Mouse (Mus musculus): Measurements from ENCODE around the gene Atxn7l3b. TPM values are rescaled to one million over a fixed set of nuclear protein-coding genes. Genes with fewer than 3 reads are reported as not detected.
A peak's percentile ranks its signal among the peaks of the same experiment; 100 is the strongest.
"Not testable (repeated sequence)": the region's sequence is repeated elsewhere in the genome, so short reads cannot be mapped to it uniquely, and the experiment has no call there.

Gene Atxn7l3b
- 211 and 216 TPM in 2 replicates for polyA plus RNA-seq (2015; fragmentation: Nextera tagmentation; extraction: Ambion mirVana)

DNA sequence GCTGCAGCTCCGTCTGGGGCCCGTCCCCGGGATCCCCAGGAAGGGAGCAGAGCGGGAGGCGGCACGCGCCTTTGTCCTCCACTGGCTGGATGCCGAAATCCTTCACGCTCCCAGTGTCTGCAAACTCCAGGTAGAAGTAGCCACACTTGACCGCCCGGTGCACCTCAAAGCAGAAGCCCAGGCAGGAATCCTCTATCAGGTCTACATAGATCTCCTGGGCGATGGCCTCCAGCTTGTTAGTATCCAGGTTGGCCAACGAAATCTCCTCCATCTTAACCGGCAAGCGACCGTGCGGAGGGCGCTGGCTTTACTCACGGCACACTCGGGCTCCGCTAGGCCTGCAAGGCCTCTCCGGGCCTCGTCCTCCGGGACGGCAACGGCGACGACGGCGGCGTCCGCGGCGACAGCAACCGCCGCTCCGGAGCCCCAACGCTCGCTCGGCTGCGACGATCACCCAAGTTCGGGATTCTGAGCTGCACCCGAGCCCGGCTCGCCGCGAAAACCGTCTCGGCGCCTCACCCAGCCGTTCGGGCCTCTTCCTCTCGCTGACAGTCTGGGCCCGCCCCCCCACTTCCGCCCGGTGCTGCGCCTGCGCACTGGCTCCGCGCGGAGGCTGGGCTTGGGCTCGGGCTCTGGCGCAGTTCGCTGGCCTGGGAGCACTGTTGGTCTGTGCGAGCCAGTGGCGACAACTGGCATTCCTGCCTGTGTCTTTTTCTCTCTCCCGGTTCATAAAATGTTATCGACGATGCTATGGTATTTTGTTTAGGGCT is at the start of gene Atxn7l3b:
Atxn7l3b (minus strand) TSS at position 550 of the 770 bp plus-strand sequence.
- Histone ChIP-seq H3K4me1 (peaks cover 24% of the 10 kb centered on the region), H3K36me3 (peaks cover 36% of the 10 kb centered on the region), H3K4me2 (peak within 1 kb of the TSS; percentile 73), H3K9ac (peak within 1 kb of the TSS; percentile 95), H3K27me3 (no peaks in the 10 kb centered on the region), H3K27ac (peak within 1 kb of the TSS; percentile 97), H3K9me3 (replicated peaks) (no peaks in the 10 kb centered on the region), H3K4me3 (replicated peaks) (peak within 1 kb of the TSS; percentile 86)
- peak; percentile 100 for ATAC-seq (replicated peaks; ENCODE audit: low FRiP score)
- 1% methylated on average over 70 of the region's 70 CpGs for WGBS

DNA sequence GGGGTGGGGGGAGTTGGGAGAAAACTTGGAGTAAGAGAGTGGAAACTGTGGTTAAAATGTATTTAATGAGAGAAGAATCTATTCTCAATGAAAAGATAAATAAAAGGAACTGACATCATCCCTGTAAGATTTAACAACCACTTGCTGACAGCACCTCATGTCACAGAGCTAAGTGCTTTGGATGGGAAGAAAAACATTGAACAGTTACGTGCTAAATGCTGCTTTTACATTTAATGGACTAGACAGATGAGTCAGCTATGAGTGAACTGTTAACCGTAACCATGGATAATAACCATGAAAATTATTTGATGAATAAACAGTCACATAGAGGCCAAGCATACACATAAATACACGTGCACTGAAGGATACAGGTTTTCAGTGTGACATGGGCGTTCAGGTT is 48.8 kb upstream of the Atxn7l3b start:
- H3K27me3 ChIP-seq: no peaks in the 10 kb centered on the region
- no peaks in the 10 kb centered on the region for H3K9me3 ChIP-seq (replicated peaks)
- no peaks in the 10 kb centered on the region for H3K4me1 ChIP-seq
- H3K4me3 ChIP-seq (replicated peaks): no peak overlapping the region
- H3K9ac ChIP-seq: no peak overlapping the region
- H3K36me3 ChIP-seq: no peaks in the 10 kb centered on the region
- H3K27ac ChIP-seq: no peak overlapping the region
- H3K4me2 ChIP-seq: no peak overlapping the region
- no peak for ATAC-seq (replicated peaks; ENCODE audit: low FRiP score)
- WGBS: 71% methylated on average over 4 of the region's 4 CpGs

DNA sequence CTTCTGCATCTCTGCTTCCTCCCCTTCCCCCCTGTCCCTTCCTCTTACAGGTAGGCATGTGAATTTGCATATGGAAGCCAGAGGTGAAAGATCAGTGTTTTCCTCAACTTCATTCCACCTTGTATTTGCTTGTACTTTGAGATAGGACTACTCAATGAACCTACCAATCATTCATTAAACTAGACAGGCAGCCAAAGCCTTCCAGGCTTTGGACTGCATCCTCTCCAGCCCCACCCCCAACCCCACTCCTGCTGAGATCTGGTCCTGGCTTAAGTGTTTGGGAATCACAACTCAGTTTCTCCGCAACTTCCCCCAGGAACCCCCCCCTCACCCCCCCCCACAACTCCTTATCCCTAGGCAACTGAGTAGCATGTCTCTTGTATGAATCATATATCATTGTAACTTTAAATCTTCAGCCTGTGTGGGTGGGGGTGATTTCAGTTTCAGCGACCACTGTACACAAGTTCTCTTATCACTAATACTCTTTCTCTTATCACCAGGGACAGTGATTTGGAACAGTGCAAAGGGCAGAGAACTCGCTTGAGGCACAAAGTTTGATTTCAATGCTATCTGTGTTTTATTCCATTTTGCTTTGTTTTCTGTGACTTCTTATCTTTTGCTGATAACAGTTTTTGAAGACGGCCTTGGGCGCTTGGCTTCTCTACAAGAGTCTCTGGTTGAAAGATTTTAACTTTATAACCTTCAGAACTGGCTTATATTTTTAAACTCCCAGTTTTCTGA is 44.7 kb upstream of the Atxn7l3b start:
- H3K36me3 ChIP-seq: no peaks in the 10 kb centered on the region
- no peak overlapping the region for H3K9ac ChIP-seq
- H3K4me1 ChIP-seq: no peaks in the 10 kb centered on the region
- H3K27ac ChIP-seq: no peak overlapping the region
- no peaks in the 10 kb centered on the region for H3K9me3 ChIP-seq (replicated peaks)
- 0 out of 2 replicates have a peak, but pooled peaks have one; percentile 43 for ATAC-seq (replicated peaks; ENCODE audit: low FRiP score)
- no peak overlapping the region for H3K4me2 ChIP-seq
- H3K4me3 ChIP-seq (replicated peaks): no peak overlapping the region
- WGBS: 61% methylated on average over 5 of the region's 5 CpGs
- no peaks in the 10 kb centered on the region for H3K27me3 ChIP-seq

- Histone ChIP-seq H3K4me2 (no peak overlapping the region), H3K9ac (no peak overlapping the region), H3K27me3 (no peaks in the 10 kb centered on the region), H3K4me3 (replicated peaks) (no peak overlapping the region), H3K36me3 (no peaks in the 10 kb centered on the region), H3K27ac (no peak overlapping the region), H3K4me1 (no peaks in the 10 kb centered on the region), H3K9me3 (replicated peaks) (no peaks in the 10 kb centered on the region)
- ATAC-seq (replicated peaks; ENCODE audit: low FRiP score): no peak
- WGBS: 87% methylated on average over 2 of the region's 2 CpGs
These were observed 41.3 kb upstream of the Atxn7l3b start for GRCm38 (mm10) chr10:112970002-112970589.

GRCm38 (mm10) chr10:112967578-112967977 is 38.8 kb upstream of the Atxn7l3b start:
- Histone ChIP-seq H3K27ac (no peak overlapping the region), H3K4me1 (no peaks in the 10 kb centered on the region), H3K4me3 (replicated peaks) (no peak overlapping the region), H3K9me3 (replicated peaks) (no peaks in the 10 kb centered on the region), H3K4me2 (no peak overlapping the region), H3K36me3 (no peaks in the 10 kb centered on the region), H3K27me3 (no peaks in the 10 kb centered on the region), H3K9ac (no peak overlapping the region)
- ATAC-seq (replicated peaks; ENCODE audit: low FRiP score): no peak
- WGBS: 80% methylated on average over 2 of the region's 2 CpGs

- H3K4me2 ChIP-seq; H3K4me1 ChIP-seq; H3K27me3 ChIP-seq; H3K9me3 ChIP-seq (replicated peaks); H3K4me3 ChIP-seq (replicated peaks); H3K27ac ChIP-seq; H3K9ac ChIP-seq; H3K36me3 ChIP-seq: not testable (repeated sequence)
- ATAC-seq (replicated peaks; ENCODE audit: low FRiP score): peak; percentile 90
- 6% methylated on average over 4 of the region's 4 CpGs for WGBS
These were observed 33.4 kb upstream of the Atxn7l3b start for GRCm38 (mm10) chr10:112962216-112962615.

DNA sequence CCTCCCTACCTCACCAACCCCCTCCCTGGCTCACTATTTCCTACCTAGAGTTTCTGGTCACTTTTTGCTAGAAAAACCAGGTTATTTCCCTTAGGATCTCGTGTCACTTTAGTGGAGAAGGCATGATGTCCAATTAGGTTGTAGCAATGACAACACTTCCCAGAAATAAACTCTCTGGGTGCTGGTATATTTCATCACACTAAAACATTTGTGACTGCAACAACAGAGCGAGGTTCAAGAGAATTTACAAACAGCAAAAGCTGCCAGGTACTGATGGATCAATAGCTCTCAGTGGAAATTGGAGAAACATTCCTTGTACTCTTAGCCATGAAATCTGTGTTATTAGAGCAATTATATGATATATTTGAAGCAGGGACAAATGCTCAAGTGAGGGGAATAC is 25.3 kb upstream of the Atxn7l3b start:
- 75% methylated on average over 2 of the region's 2 CpGs for WGBS
- no peak for ATAC-seq (replicated peaks; ENCODE audit: low FRiP score)

GRCm38 (mm10) chr10:112948453-112948852 is 19.7 kb upstream of the Atxn7l3b start:
- Histone ChIP-seq H3K27me3 (no peaks in the 10 kb centered on the region), H3K4me3 (replicated peaks) (no peak overlapping the region), H3K4me2 (no peak overlapping the region), H3K27ac (no peak overlapping the region), H3K9ac (no peak overlapping the region), H3K4me1 (no peaks in the 10 kb centered on the region), H3K9me3 (replicated peaks) (no peaks in the 10 kb centered on the region), H3K36me3 (no peaks in the 10 kb centered on the region)
- 91% methylated on average over 3 of the region's 3 CpGs for WGBS
- no peak for ATAC-seq (replicated peaks; ENCODE audit: low FRiP score)

More for the DNA sequence above, 25.3 kb upstream of the Atxn7l3b start:
- Histone ChIP-seq H3K27me3 (no peaks in the 10 kb centered on the region), H3K4me2 (no peak overlapping the region), H3K9ac (no peak overlapping the region), H3K27ac (no peak overlapping the region), H3K36me3 (no peaks in the 10 kb centered on the region), H3K9me3 (replicated peaks) (no peaks in the 10 kb centered on the region), H3K4me3 (replicated peaks) (no peak overlapping the region), H3K4me1 (no peaks in the 10 kb centered on the region)

DNA sequence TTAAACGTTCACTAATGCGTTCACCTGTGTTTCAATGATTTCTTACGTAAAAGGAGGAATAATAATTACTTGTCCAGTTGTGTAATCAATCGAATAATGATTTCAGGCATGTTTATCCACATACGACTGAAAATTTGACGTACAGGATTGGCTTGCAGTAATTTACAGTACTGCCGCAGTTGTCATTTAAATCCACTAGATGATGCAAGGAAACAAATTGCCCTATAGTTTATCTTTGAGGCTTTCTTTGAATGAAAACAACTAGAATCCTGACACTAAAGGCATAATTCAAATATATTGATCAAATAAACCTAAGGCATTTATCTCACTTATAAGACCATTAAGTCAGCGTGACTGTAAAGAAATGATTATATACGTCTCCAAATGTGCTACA is 418 bp upstream of the Atxn7l3b start:
- Histone ChIP-seq H3K4me3 (replicated peaks) (peak overlapping the region; percentile 86), H3K27me3 (no peaks in the 10 kb centered on the region), H3K9ac (peak overlapping the region; percentile 95; the same call in 1 of the 2 replicates), H3K36me3 (peaks cover 33% of the 10 kb centered on the region), H3K4me2 (peak overlapping the region; percentile 73), H3K9me3 (replicated peaks) (no peaks in the 10 kb centered on the region), H3K27ac (peak overlapping the region; percentile 97), H3K4me1 (peaks cover 24% of the 10 kb centered on the region)
- WGBS: 31% methylated on average over 9 of the region's 9 CpGs
- no peak for ATAC-seq (replicated peaks; ENCODE audit: low FRiP score)

GRCm38 (mm10) chr10:112926961-112927360 is 1.8 kb downstream of the Atxn7l3b start:
- Histone ChIP-seq H3K27me3 (no peaks in the 10 kb centered on the region), H3K4me3 (replicated peaks) (peak overlapping the region; percentile 86), H3K9me3 (replicated peaks) (no peaks in the 10 kb centered on the region), H3K9ac (no peak overlapping the region), H3K36me3 (peaks cover 38% of the 10 kb centered on the region), H3K4me2 (peak overlapping the region; percentile 73), H3K4me1 (peaks cover 24% of the 10 kb centered on the region), H3K27ac (no peak overlapping the region)
- ATAC-seq (replicated peaks; ENCODE audit: low FRiP score): no peak

GRCm38 (mm10) chr10:112926271-112926670 is 2.5 kb downstream of the Atxn7l3b start:
- no peak for ATAC-seq (replicated peaks; ENCODE audit: low FRiP score)
- WGBS: 84% methylated on average over 2 of the region's 2 CpGs

GRCm38 (mm10) chr10:112916575-112917190 is 12.1 kb downstream of the Atxn7l3b start:
- Histone ChIP-seq H3K9ac (no peak overlapping the region), H3K36me3 (no peaks in the 10 kb centered on the region), H3K4me1 (no peaks in the 10 kb centered on the region), H3K9me3 (replicated peaks) (no peaks in the 10 kb centered on the region), H3K4me2 (no peak overlapping the region), H3K27ac (peak overlapping the region; percentile 59), H3K4me3 (replicated peaks) (no peak overlapping the region), H3K27me3 (no peaks in the 10 kb centered on the region)
- peak; percentile 70; the same call in 1 of the 2 replicates for ATAC-seq (replicated peaks; ENCODE audit: low FRiP score)
- 55% methylated on average over 5 of the region's 5 CpGs for WGBS

More at GRCm38 (mm10) chr10:112926271-112926670, 2.5 kb downstream of the Atxn7l3b start:
- H3K36me3 ChIP-seq: peaks cover 38% of the 10 kb centered on the region
- H3K9ac ChIP-seq: no peak overlapping the region
- H3K4me1 ChIP-seq: peaks cover 24% of the 10 kb centered on the region
- no peaks in the 10 kb centered on the region for H3K27me3 ChIP-seq
- peak overlapping the region; percentile 40 for H3K4me2 ChIP-seq
- no peak overlapping the region for H3K4me3 ChIP-seq (replicated peaks)
- H3K9me3 ChIP-seq (replicated peaks): no peaks in the 10 kb centered on the region
- no peak overlapping the region for H3K27ac ChIP-seq

Measured in kidney, embryonic 15.5 days (tissue).